In genomic region chr5:142810710-142811599, GRCm38 (mm10) we compare ENCODE assay signal across 8 mouse cellular contexts. TPM values are rescaled to one million over a fixed set of nuclear protein-coding genes. Genes with fewer than 3 reads are reported as not detected.
A peak's percentile ranks its signal among the peaks of the same experiment; 100 is the strongest.
DNase-seq lines count a peak whose midpoint lies in the region; ATAC-seq lines count a peak whose summit lies in the region.

No protein-coding gene starts in this region.

- H3K4me1 ChIP-seq in kidney, embryonic 16.5 days (ENCODE audit: insufficient read depth, low read length) = peaks cover 29% of the 10 kb centered on the region
- peaks cover 28% of the 10 kb centered on the region for H3K4me1 ChIP-seq in brown adipose tissue, adult 24 weeks (ENCODE audit: control insufficient read depth, insufficient read depth, insufficient read length, low read length)
- peaks cover 42% of the 10 kb centered on the region for H3K4me1 ChIP-seq in hindbrain, embryonic 14.5 days (replicated peaks; ENCODE audit: control insufficient read depth, insufficient read depth, low read length)

- no peaks in the 10 kb centered on the region for H3K9me3 ChIP-seq in kidney, embryonic 16.5 days (ENCODE audit: low read length)
- H3K9me3 ChIP-seq in hindbrain, embryonic 14.5 days (ENCODE audit: control insufficient read depth, low read length) = no peaks in the 10 kb centered on the region

- no peak overlapping the region for H3K4me3 ChIP-seq in kidney, embryonic 16.5 days (ENCODE audit: low read length)
- H3K4me3 ChIP-seq in brown adipose tissue, adult 24 weeks (ENCODE audit: insufficient read depth, low read depth, low read length) = 0 out of 2 replicates have a peak overlapping the region, but pooled peaks have one; percentile 2
- peak overlapping the region; percentile 98 for H3K4me3 ChIP-seq in hindbrain, embryonic 14.5 days (replicated peaks; ENCODE audit: low read length)

- H3K36me3 ChIP-seq in kidney, embryonic 16.5 days (ENCODE audit: insufficient read depth, low read length) = peaks cover 26% of the 10 kb centered on the region
- peaks cover 41% of the 10 kb centered on the region for H3K36me3 ChIP-seq in hindbrain, embryonic 14.5 days (replicated peaks; ENCODE audit: control insufficient read depth, insufficient read depth)

- WGBS in kidney, embryonic 16.5 days = 48% methylated on average over 20 of the region's 20 CpGs
- 15% methylated on average over 20 of the region's 20 CpGs for WGBS in hindbrain, embryonic 14.5 days

- H3K27me3 ChIP-seq in kidney, embryonic 16.5 days (ENCODE audit: insufficient read depth, low read length) = no peaks in the 10 kb centered on the region
- H3K27me3 ChIP-seq in hindbrain, embryonic 14.5 days (ENCODE audit: control insufficient read depth, insufficient read depth, low read length) = no peaks in the 10 kb centered on the region

- DNase-seq in kidney, postnatal 25 days = no peak
- DNase-seq in hindbrain, embryonic 14.5 days (ENCODE audit: low spot score) = no peak
- peak; percentile 69 for DNase-seq in neural tube, embryonic 10.5 days (ENCODE audit: extremely low spot score, low spot score)
- DNase-seq in ovary, postnatal 36 days (ENCODE audit: low spot score) = no peak
- DNase-seq in thymus, postnatal 0 days (ENCODE audit: low spot score) = no peak
- no peak for DNase-seq in spleen, adult 18-20 months

- 0 out of 2 replicates have a peak overlapping the region, but pooled peaks have one; percentile 13 for H3K27ac ChIP-seq in kidney, embryonic 16.5 days (ENCODE audit: low read length)
- no peak overlapping the region for H3K27ac ChIP-seq in brown adipose tissue, adult 24 weeks (replicated peaks; ENCODE audit: low read depth, low read length)
- H3K27ac ChIP-seq in hindbrain, embryonic 14.5 days = peak overlapping the region; percentile 62; the same call in 1 of the 2 replicates

- peak overlapping the region; percentile 94; the same call in 1 of the 2 replicates for H3K4me2 ChIP-seq in kidney, embryonic 16.5 days (replicated peaks; ENCODE audit: low read depth, low read length)
- peak overlapping the region; percentile 98 for H3K4me2 ChIP-seq in hindbrain, embryonic 14.5 days (replicated peaks)

- H3K9ac ChIP-seq in kidney, embryonic 16.5 days (replicated peaks; ENCODE audit: low read length) = peak overlapping the region; percentile 53
- H3K9ac ChIP-seq in hindbrain, embryonic 14.5 days = peak overlapping the region; percentile 100

- no peak for ATAC-seq in kidney, embryonic 16.5 days (ENCODE audit: low FRiP score, low TSS enrichment)
- no peak for ATAC-seq in hindbrain, embryonic 14.5 days (ENCODE audit: low FRiP score)

RNA-seq across cellular contexts. Expression of gene Tnrc18, which starts 6.5 kb away (rescaled TPM):
- 18.2 and 20.6 TPM in 2 replicates for polyA plus RNA-seq in kidney, embryonic 16.5 days (2015; fragmentation: Nextera tagmentation; extraction: Ambion mirVana)
- 10.6 and 13.2 TPM in 2 replicates for polyA plus RNA-seq in brown adipose tissue, adult 24 weeks (2012; ENCODE audit: insufficient read depth, insufficient read length, missing spikeins)
- polyA plus RNA-seq in hindbrain, embryonic 14.5 days (2014; fragmentation: Nextera tagmentation; extraction: Ambion mirVana) = 34.1 and 38.9 TPM in 2 replicates
- polyA plus RNA-seq in thymus, postnatal 0 days (2015; fragmentation: Nextera tagmentation; extraction: Ambion mirVana) = 6.9 and 9.6 TPM in 2 replicates
